Mouse (Mus musculus) stomach, postnatal 0 days (tissue): ENCODE results near the gene Cmip.

Experiments used
- CTCF ChIP-seq: IDR thresholded peaks from 2 replicates; pipeline ENCODE4 v1.5.1; 2016; ENCODE audit warnings: antibody characterized with exemption, low read depth, mild to moderate bottlenecking, moderate library complexity
- EP300 ChIP-seq: optimal IDR thresholded peaks from 2 replicates; pipeline ENCODE3; 2016; ENCODE audit warnings: antibody characterized with exemption

DNA sequence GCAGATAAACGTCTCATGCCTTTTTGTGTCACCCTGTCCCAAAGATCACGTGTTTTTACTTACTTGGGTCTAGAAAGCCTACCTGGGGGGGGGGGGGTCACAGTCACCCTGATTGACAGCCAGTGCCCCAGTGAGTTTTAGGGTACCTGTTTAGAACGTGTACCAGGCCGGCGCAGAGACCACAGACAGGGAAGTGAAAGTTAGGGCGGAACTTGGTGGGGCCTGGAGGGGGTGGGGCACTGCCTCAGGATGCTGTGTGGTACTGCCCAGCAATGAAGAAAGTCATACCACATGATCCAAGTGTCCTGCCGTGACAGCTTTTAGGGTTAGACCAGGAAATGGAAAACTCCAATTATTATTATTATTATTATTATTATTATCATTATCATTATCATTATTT is 219.0 kb downstream of the Cmip start:
- TF ChIP-seq EP300 (no peak), CTCF (no peak)
